Mouse (Mus musculus) layer of hippocampus, adult 6 months (tissue): ENCODE results near the gene Vmn2r96. TPM values are rescaled to one million over a fixed set of nuclear protein-coding genes. Genes with fewer than 3 reads are reported as not detected.

ENCODE experiments used
- long read RNA-seq, 2 experiments: library from polyadenylated mRNA; unstranded; transcript quantifications; one replicate each; pipeline ENCODE4 v2.0.0; 2019 to 2020
- polyA plus RNA-seq: library from polyadenylated mRNA; unstranded; fragments of <200 nt; fragmentation: Nextera tagmentation; gene quantifications from 2 replicates; pipeline ENCODE4 v1.2.3, GENCODE M21; 2021

The Vmn2r96 gene
- not detected in 2 replicates for polyA plus RNA-seq
- long read RNA-seq, experiment 1, result 0 reads
- long read RNA-seq, experiment 2, result 0 reads

DNA sequence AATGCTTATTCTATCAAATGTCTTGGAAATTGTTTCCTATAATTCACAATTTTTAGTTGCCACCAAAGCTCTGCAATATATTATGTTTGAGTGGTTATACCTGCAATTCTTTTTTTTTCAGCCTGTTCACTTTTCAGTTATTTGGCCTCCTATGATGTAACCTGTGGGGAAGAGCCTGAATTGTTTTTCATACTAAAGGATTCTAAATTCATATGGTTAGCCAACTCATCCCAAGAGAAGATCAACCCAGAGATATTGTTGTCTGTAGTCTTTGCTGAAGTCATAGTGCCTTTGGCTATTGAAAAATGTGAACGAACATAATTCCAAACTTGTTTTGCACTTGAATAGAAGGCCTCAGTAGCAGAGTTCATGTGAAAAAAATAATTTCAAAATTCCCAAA, at the start of gene Vmn2r96:
Gene Vmn2r96 (plus strand): TSS at position 301 of the 400 bp plus-strand sequence.

Other genes starting within 250 kb of the Vmn2r96 start
- gene Vmn2r95, start 149.1 kb upstream of the Vmn2r96 start, polyA plus RNA-seq, result not detected in 2 replicates